Mouse (Mus musculus): ENCODE measurements at regions not wholly inside any gene's neighbourhood (a gene's known extent, or its start where the extent isn't known, plus 50 kb on each side); places are given as distances from the start of the nearest gene placed in this dataset.

DNA sequence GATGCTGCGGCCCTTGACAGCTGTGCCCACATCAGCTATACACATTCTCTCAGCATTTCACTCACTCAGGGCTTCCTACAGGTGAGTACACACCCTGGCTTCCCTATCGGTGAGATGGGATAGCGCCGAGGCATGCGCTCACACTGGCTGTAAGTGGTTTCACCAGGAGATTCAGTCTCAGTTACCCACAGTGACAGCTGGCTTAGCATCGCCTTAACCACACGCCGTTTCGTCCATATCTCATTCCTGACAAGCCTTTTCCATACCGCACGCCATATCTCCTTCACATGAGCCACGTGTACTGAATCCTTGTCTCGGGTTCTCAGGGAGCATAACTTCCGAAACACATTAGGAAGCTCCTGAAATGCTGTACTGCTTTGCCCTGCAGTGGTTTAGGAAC, 113.3 kb upstream of the Slc7a14 start:
- TF ChIP-seq POLR2A (IDR thresholded peaks at IDR 0.05; ENCODE audit: low read depth, low read length) (no peak), CTCF (conservative IDR thresholded peaks at IDR 0.05; ENCODE audit: insufficient read depth, insufficient read length, low read depth, low read length) (no peak)
